Comparison of ENCODE assay signal across 20 mouse cellular contexts in genomic region chr16:92790601-92791000, GRCm38 (mm10).
"Had no signal": no experiment of that assay in that cellular context is flagged by ENCODE, and none has a peak within 500 bp of the region (broad histone marks: within the 10 kb centered on the region; RNA-seq: fewer than 3 reads in every experiment).

No protein-coding gene starts in this region.

- H3K9ac ChIP-seq: liver, embryonic 13.5 days; liver, embryonic 15.5 days; liver, postnatal 0 days; midbrain, embryonic 13.5 days; midbrain, embryonic 15.5 days; neural tube, embryonic 13.5 days; neural tube, embryonic 15.5 days had no signal

- H3K4me1 ChIP-seq: neural tube, embryonic 13.5 days; neural tube, embryonic 15.5 days had no signal

- H3K27ac ChIP-seq: liver, embryonic 13.5 days; liver, embryonic 15.5 days; macrophage; midbrain, embryonic 13.5 days; midbrain, embryonic 15.5 days; neural tube, embryonic 13.5 days; neural tube, embryonic 15.5 days had no signal

- H3K4me3 ChIP-seq: liver, embryonic 13.5 days; liver, embryonic 15.5 days; midbrain, embryonic 13.5 days; midbrain, embryonic 15.5 days; neural tube, embryonic 13.5 days; neural tube, embryonic 15.5 days had no signal

- H3K4me2 ChIP-seq: liver, embryonic 11.5 days; liver, embryonic 13.5 days; liver, embryonic 15.5 days; midbrain, embryonic 11.5 days; midbrain, embryonic 13.5 days; midbrain, embryonic 15.5 days; neural tube, embryonic 13.5 days; neural tube, embryonic 15.5 days had no signal

- H3K27me3 ChIP-seq: liver, embryonic 13.5 days; liver, embryonic 15.5 days; midbrain, embryonic 13.5 days; midbrain, embryonic 15.5 days; neural tube, embryonic 13.5 days; neural tube, embryonic 15.5 days had no signal

- H3K36me3 ChIP-seq: liver, embryonic 13.5 days; liver, embryonic 15.5 days; midbrain, embryonic 13.5 days; midbrain, embryonic 15.5 days; neural tube, embryonic 13.5 days; neural tube, embryonic 15.5 days had no signal

- H3K9me3 ChIP-seq: liver, embryonic 13.5 days; liver, embryonic 15.5 days; midbrain, embryonic 13.5 days; midbrain, embryonic 15.5 days; neural tube, embryonic 13.5 days; neural tube, embryonic 15.5 days had no signal

- ATAC-seq: liver, postnatal 0 days; midbrain, embryonic 13.5 days; midbrain, embryonic 15.5 days had no signal

- DNase-seq: liver; liver, embryonic 13.5 days; liver, postnatal 0 days; lung, postnatal 10 days; retina, postnatal 1 day; right cerebral cortex, adult 18-20 months; right cerebral cortex, postnatal 25 days; right cerebral cortex, postnatal 4 days; spleen, adult 18-20 months; thymus, adult 18-20 months; thymus, postnatal 14 days; thymus, postnatal 36 days had no signal
